Mouse (Mus musculus) hindbrain, embryonic 16.5 days (tissue): ENCODE results near the gene Fam71f1. TPM values are rescaled to one million over a fixed set of nuclear protein-coding genes. Genes with fewer than 3 reads are reported as not detected.
"Not testable (repeated sequence)": the region's sequence is repeated elsewhere in the genome, so short reads cannot be mapped to it uniquely, and the experiment has no call there.

Experiments
- ATAC-seq: fragments of 200-750 bp; cut with Nextera tagmentation; 2 replicates; pipeline ENCODE4 v1.8.0; 2017; ENCODE audit warnings: moderate TSS enrichment, moderate library complexity
- H3K27ac ChIP-seq: fragments of 300-500 bp; sonication (generic); 2 replicates; pipeline ENCODE4 v1.5.1; 2014; ENCODE audit warnings: low read depth, mild to moderate bottlenecking, control low read depth, low read length, moderate library complexity
- H3K27me3 ChIP-seq: fragments of 300-500 bp; sonication (generic); replicated peaks from 2 replicates; pipeline ENCODE4 v1.6.1; 2014; ENCODE audit warnings: low read length; ENCODE audit not compliant: control insufficient read depth, insufficient read depth
- H3K36me3 ChIP-seq: fragments of 300-500 bp; sonication (generic); 2 replicates; pipeline ENCODE4 v1.6.1; 2014; ENCODE audit warnings: mild to moderate bottlenecking, low read length, moderate library complexity, mixed read lengths; ENCODE audit not compliant: control insufficient read depth, insufficient read depth
- H3K4me1 ChIP-seq: fragments of 300-500 bp; sonication (generic); 2 replicates; pipeline ENCODE4 v1.6.1; 2014; ENCODE audit warnings: low read depth, low read length; ENCODE audit not compliant: control insufficient read depth, insufficient read depth
- H3K4me2 ChIP-seq: fragments of 300-500 bp; sonication (generic); 2 replicates; pipeline ENCODE4 v1.6.1; 2014; ENCODE audit warnings: mild to moderate bottlenecking, low read length, control low read depth, moderate library complexity
- H3K4me3 ChIP-seq: fragments of 300-500 bp; sonication (generic); 2 replicates; pipeline ENCODE4 v1.5.1; 2014; ENCODE audit warnings: mild to moderate bottlenecking, low read length, control low read depth, moderate library complexity
- H3K9ac ChIP-seq: fragments of 300-500 bp; sonication (generic); 2 replicates; pipeline ENCODE4 v1.6.1; 2014; ENCODE audit warnings: low read depth, mild to moderate bottlenecking, control low read depth, low read length, moderate library complexity
- H3K9me3 ChIP-seq: fragments of 300-500 bp; sonication (generic); 2 replicates; pipeline ENCODE4 v1.6.1; 2014; ENCODE audit warnings: mild to moderate bottlenecking, low read length, moderate library complexity; ENCODE audit not compliant: control insufficient read depth
- WGBS: fragments of 180-500 bp; shearing (Covaris S2); extraction: QIAGEN DNeasy Blood & Tissue Kit; methylation state at CpG from one replicate; pipeline ENCODE4 v1.1.7; 2014; 5-methylcytosine and 5-hydroxymethylcytosine counted together
- polyA plus RNA-seq: library from polyadenylated mRNA; unstranded; fragments of >200 nt; fragmentation: Nextera tagmentation; extraction: Ambion mirVana; gene quantifications from 2 replicates; pipeline ENCODE4 v1.2.1, GENCODE M21; 2015

Gene Fam71f1
- polyA plus RNA-seq, 1 experiment from 2014 or later = not detected

DNA sequence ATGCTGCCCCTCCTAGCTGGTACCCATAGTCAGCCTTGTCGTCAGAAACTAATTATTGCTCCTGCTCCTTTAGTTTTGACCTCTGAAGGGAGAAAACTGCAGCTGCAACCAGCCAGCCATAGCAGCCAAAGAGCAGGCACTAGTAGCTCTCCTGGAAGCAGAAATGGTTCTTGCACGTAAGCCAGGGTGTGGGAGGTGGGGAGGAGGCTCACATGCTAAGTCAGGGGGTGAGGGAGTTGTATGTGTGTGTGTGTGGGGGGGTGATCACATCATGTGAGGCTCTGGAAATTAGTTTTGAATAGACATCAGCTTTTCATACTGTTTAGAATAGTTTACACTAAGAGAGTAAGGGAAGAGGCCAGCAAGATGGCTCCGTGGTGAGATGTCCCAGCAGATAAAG lies 999 bp upstream of the Fam71f1 start:
- WGBS = 66% methylated on average over 3 of the region's 3 CpGs
- no peak overlapping the region for H3K27ac ChIP-seq
- no peaks in the 10 kb centered on the region for H3K36me3 ChIP-seq
- no peak overlapping the region for H3K9ac ChIP-seq
- no peak overlapping the region for H3K4me3 ChIP-seq
- no peaks in the 10 kb centered on the region for H3K9me3 ChIP-seq
- ATAC-seq = no peak
- no peaks in the 10 kb centered on the region for H3K4me1 ChIP-seq
- no peaks in the 10 kb centered on the region for H3K27me3 ChIP-seq
- no peak overlapping the region for H3K4me2 ChIP-seq

GRCm38 (mm10) chr6:29321586-29321985 lies 2.6 kb downstream of the Fam71f1 start:
- no peaks in the 10 kb centered on the region for H3K4me1 ChIP-seq
- ATAC-seq = no peak
- H3K4me2 ChIP-seq = no peak overlapping the region
- no peak overlapping the region for H3K9ac ChIP-seq
- no peaks in the 10 kb centered on the region for H3K36me3 ChIP-seq
- H3K4me3 ChIP-seq = no peak overlapping the region
- no peaks in the 10 kb centered on the region for H3K9me3 ChIP-seq
- WGBS = 84% methylated on average over 6 of the region's 6 CpGs
- H3K27me3 ChIP-seq = no peaks in the 10 kb centered on the region
- H3K27ac ChIP-seq = no peak overlapping the region

DNA sequence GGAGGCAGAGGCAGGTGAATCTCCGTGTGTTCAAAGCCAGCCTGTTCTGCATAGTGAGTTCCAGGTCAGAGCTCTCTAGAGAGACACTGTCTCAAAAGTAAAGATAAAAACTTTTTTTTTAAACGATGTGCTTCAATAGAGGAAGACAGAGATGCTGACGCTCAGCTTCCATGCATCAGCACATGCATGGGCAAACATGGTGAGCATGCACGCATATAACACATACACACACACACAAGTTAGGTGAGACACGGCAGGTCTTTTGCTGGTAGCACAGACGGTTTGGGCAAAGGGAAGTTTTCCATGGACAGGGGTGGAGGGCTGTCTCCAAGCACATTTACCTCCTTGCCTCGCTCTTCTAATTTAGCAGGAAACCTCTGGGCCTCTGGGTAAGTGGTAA lies 3.2 kb downstream of the Fam71f1 start:
- Histone ChIP-seq H3K4me2 (no peak overlapping the region), H3K36me3 (no peaks in the 10 kb centered on the region), H3K9me3 (no peaks in the 10 kb centered on the region), H3K27ac (no peak overlapping the region), H3K9ac (no peak overlapping the region), H3K4me1 (no peaks in the 10 kb centered on the region), H3K4me3 (no peak overlapping the region), H3K27me3 (no peaks in the 10 kb centered on the region)
- ATAC-seq = no peak
- 91% methylated on average over 7 of the region's 7 CpGs for WGBS

DNA sequence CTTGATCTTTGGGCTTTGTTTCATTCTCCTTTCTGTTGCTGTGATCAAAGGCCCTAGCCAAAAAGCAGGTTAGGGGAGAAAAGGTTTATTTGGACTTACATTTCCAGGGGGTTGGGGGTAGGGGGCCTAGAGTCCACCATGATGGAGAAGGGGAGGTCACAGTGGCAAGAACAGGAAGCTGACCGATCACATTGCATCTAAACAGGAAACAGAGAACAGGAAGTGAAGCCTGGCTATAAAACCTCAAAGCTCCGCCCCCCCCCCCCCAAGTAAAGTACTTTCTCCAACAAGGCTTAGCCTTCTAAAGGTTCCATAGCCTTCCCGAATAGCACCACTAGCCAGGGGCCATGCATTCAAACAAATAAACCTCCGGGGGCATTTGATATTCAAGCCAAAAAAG lies 3.8 kb downstream of the Fam71f1 start:
- no peak for ATAC-seq
- Histone ChIP-seq H3K4me2 (no peak overlapping the region), H3K4me3 (no peak overlapping the region), H3K27ac (no peak overlapping the region), H3K27me3 (no peaks in the 10 kb centered on the region), H3K4me1 (no peaks in the 10 kb centered on the region), H3K9me3 (no peaks in the 10 kb centered on the region), H3K9ac (no peak overlapping the region), H3K36me3 (no peaks in the 10 kb centered on the region)
- WGBS = 82% methylated on average over 4 of the region's 4 CpGs

DNA sequence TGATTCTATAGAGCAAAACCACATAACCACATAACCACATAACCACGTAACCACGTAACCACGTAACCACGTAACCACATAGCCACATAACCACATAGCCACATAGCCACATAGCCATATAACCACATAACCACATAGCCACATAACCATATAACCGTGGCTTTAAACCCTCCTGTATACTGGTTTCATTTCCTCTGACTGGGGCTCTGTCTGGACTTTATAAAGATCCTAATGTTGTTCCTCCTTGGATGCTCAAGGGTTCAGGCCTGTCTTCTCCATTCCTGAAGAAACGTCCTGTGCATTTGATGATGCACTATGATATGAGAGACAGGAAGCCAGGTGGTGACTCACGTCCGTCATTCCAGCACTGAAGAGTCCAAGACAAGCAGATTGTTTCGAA lies 8.0 kb downstream of the Fam71f1 start:
- no peak overlapping the region for H3K9ac ChIP-seq
- H3K4me1 ChIP-seq = no peaks in the 10 kb centered on the region
- no peaks in the 10 kb centered on the region for H3K9me3 ChIP-seq
- H3K4me2 ChIP-seq = no peak overlapping the region
- 84% methylated on average over 9 of the region's 9 CpGs for WGBS
- H3K27me3 ChIP-seq = no peaks in the 10 kb centered on the region
- H3K4me3 ChIP-seq = no peak overlapping the region
- H3K36me3 ChIP-seq = no peaks in the 10 kb centered on the region
- no peak for ATAC-seq
- no peak overlapping the region for H3K27ac ChIP-seq

DNA sequence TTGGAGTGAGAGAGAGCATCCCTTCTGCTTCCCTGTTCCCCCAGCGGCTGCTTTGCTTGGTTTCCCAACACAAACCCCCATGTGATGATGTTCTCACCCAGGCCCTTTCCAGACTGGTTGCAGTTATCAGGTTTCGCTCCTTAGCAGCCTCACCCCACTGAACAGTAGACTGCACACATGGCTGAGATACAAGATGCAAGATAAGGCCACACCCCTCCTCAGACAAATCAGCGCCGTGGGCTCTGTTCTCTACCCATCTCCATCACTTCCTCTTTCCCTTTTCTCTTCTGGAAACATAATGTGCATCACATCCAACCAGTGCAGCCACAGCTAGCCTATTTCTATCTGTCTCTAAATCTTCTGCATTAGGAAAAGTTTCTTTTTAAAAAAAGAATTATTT lies 10.6 kb downstream of the Fam71f1 start:
- Histone ChIP-seq H3K4me2 (no peak overlapping the region), H3K27ac (no peak overlapping the region), H3K4me3 (no peak overlapping the region), H3K9me3 (no peaks in the 10 kb centered on the region), H3K4me1 (no peaks in the 10 kb centered on the region), H3K36me3 (no peaks in the 10 kb centered on the region), H3K27me3 (no peaks in the 10 kb centered on the region), H3K9ac (no peak overlapping the region)
- ATAC-seq = no peak
- 73% methylated on average over 4 of the region's 4 CpGs for WGBS

- H3K36me3 ChIP-seq, H3K4me2 ChIP-seq, H3K9ac ChIP-seq, H3K27me3 ChIP-seq, H3K4me3 ChIP-seq, ATAC-seq, H3K27ac ChIP-seq, H3K4me1 ChIP-seq, H3K9me3 ChIP-seq: not testable (repeated sequence)
- WGBS = 100% methylated on average over 2 of the region's 2 CpGs
Measured at GRCm38 (mm10) chr6:29346512-29346911, 27.6 kb downstream of the Fam71f1 start.

DNA sequence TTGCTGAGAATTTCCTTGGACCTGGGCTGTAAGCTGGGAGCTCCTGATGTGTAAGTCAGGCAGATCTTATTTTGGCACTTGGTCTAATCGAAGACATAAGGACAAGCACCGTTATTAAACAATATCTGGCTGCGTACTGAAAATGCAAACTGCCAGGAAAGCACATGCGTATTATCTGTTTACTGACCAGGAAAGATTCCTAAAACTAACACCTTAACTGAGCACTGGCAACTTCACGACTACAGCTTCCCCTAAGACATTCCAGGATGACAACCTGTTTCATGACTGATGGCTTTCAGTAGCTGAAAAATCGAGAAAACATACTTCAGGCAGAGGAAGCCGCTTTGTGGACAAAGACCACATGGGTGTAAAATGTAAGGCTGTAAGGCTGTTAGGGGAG lies 28.2 kb downstream of the Fam71f1 start:
- Histone ChIP-seq H3K4me2 (peak overlapping the region; percentile 88), H3K4me3 (peak overlapping the region; percentile 63), H3K27me3 (peaks cover 4% of the 10 kb centered on the region; the same call in 1 of the 2 replicates), H3K4me1 (peaks cover 10% of the 10 kb centered on the region), H3K36me3 (no peaks in the 10 kb centered on the region), H3K9me3 (no peaks in the 10 kb centered on the region), H3K27ac (peak overlapping the region; percentile 89), H3K9ac (peak overlapping the region; percentile 78)
- WGBS = 37% methylated on average over 7 of the region's 7 CpGs
- no peak for ATAC-seq

DNA sequence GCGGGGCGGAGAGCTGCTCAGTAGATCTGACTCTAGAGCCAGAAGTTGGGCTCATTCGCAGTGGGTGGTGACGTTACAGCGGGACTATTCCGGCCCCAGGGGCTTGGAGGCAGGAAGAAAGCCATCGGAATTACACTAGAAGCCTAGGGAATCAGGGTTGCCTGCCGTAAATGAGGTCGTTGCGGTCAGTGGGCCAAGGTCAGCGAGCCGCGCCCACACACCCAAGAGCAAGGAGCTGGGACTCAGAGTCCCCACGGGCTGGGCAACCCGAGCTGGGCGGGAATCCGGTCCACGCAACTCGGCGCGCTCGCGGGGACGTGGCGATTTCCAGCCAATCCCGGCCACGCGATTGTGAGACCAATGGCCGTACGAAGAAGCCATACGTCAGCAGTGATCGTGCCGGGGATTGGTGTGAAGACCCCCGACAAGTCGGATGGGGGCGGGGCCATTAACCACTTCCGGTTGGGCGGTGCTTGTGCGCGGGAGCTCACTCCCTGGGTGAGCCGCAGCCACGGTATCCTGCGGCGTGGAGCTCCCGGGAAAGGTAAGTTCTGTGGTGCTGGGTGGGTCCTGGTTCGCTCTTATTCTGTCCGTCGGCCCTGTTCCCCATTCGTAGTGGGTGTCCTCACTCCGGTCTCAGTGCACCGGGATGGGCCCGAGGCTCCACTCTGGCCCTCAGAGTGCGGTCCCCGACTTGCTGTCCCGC lies 28.9 kb downstream of the Fam71f1 start, which contains the start of gene Calu:
TSS of gene Calu (plus strand) at position 405 of the 706 bp plus-strand sequence.
- peak; percentile 100 for ATAC-seq
- WGBS = 0% methylated on average over 51 of the region's 55 CpGs

More for the DNA sequence above, 28.9 kb downstream of the Fam71f1 start, which contains the start of gene Calu:
- Histone ChIP-seq H3K4me3 (peak within 1 kb of the TSS; percentile 63), H3K4me1 (peaks cover 10% of the 10 kb centered on the region), H3K9me3 (no peaks in the 10 kb centered on the region), H3K27ac (peak within 1 kb of the TSS; percentile 89), H3K4me2 (peak within 1 kb of the TSS; percentile 88), H3K27me3 (peaks cover 4% of the 10 kb centered on the region; the same call in 1 of the 2 replicates), H3K36me3 (no peaks in the 10 kb centered on the region), H3K9ac (peak within 1 kb of the TSS; percentile 78)
